Mouse (Mus musculus): ENCODE results near the gene St7.

DNA sequence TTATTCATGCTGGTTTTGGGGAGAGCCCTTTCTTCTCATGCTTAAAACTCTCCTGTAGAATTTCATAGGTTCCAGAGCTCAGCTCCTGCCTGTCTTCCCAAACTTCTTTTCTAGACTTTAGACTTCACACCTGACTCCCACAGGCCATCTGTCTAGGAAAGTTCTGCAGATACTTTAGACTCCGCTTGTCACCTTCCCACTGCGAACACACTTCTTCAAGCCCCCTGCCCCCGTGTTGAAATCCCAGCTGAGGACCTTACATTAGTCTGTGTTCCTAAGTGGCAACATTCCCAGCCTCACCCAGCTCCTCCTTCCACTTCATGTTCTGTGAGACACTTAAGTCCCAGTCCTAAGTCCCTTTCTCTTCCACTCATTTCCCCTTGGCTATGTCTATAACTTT, 221.6 kb downstream of the St7 start:
- TF ChIP-seq EP300 (IDR thresholded peaks at IDR 0.05; ENCODE audit: low read depth) (no peak), CTCF (IDR thresholded peaks at IDR 0.05; ENCODE audit: low read depth) (no peak)

Measured in heart, postnatal 0 days (tissue).